Mouse (Mus musculus) heart, embryonic 13.5 days (tissue): ENCODE data around the gene Dmwd. TPM values are rescaled to one million over a fixed set of nuclear protein-coding genes. Genes with fewer than 3 reads are reported as not detected.

ENCODE experiments used
- ATAC-seq: fragments of 200-750 bp; cut with Nextera tagmentation; 2 replicates; pipeline ENCODE4 v1.8.0; 2017; ENCODE audit warnings: moderate TSS enrichment; ENCODE audit not compliant: insufficient number of reproducible peaks, low FRiP score, low TSS enrichment; ENCODE audit errors: extremely low read depth
- H3K27ac ChIP-seq: fragments of 300-500 bp; sonication (generic); replicated peaks from 2 replicates; pipeline ENCODE4 v1.5.1; 2015; ENCODE audit warnings: moderate library complexity, mild to moderate bottlenecking, inconsistent platforms
- H3K27me3 ChIP-seq: fragments of 300-500 bp; sonication (generic); replicated peaks from 2 replicates; pipeline ENCODE4 v1.6.1; 2015; ENCODE audit warnings: mild to moderate bottlenecking, inconsistent platforms
- H3K36me3 ChIP-seq: fragments of 300-500 bp; sonication (generic); 2 replicates; pipeline ENCODE4 v1.6.1; 2015; ENCODE audit warnings: mild to moderate bottlenecking, inconsistent platforms
- H3K4me1 ChIP-seq: fragments of 300-500 bp; sonication (generic); 2 replicates; pipeline ENCODE4 v1.6.1; 2015; ENCODE audit warnings: inconsistent platforms
- H3K4me2 ChIP-seq: fragments of 300-500 bp; sonication (generic); 2 replicates; pipeline ENCODE4 v1.6.1; 2015; ENCODE audit warnings: inconsistent platforms, mild to moderate bottlenecking, moderate library complexity
- H3K4me3 ChIP-seq: fragments of 300-500 bp; sonication (generic); 2 replicates; pipeline ENCODE4 v1.5.1; 2015; ENCODE audit warnings: moderate library complexity, mild to moderate bottlenecking, inconsistent platforms
- H3K9ac ChIP-seq: fragments of 300-500 bp; sonication (generic); 2 replicates; pipeline ENCODE4 v1.6.1; 2015; ENCODE audit warnings: inconsistent platforms, mild to moderate bottlenecking, moderate library complexity
- H3K9me3 ChIP-seq: fragments of 300-500 bp; sonication (generic); 2 replicates; pipeline ENCODE4 v1.6.1; 2016; ENCODE audit warnings: inconsistent platforms
- WGBS: fragments of 180-500 bp; shearing (Covaris S2); methylation state at CpG from one replicate; pipeline ENCODE4 v1.1.7; 2015; ENCODE audit warnings: mixed read lengths; 5-methylcytosine and 5-hydroxymethylcytosine counted together
- polyA plus RNA-seq: library from polyadenylated mRNA; unstranded; fragments of >200 nt; fragmentation: Nextera tagmentation; extraction: Ambion mirVana; gene quantifications from 2 replicates; pipeline ENCODE4 v1.2.1, GENCODE M21; 2015

Dmwd gene
- polyA plus RNA-seq, 1 experiment from 2014 or later = 11.3 TPM

GRCm38 (mm10) chr7:19094826-19095750, 19.1 kb downstream of the Dmwd start:
- under 1% methylated on average over 83 of the region's 87 CpGs for WGBS
- no peaks in the 10 kb centered on the region for H3K9me3 ChIP-seq
- H3K27me3 ChIP-seq = peaks cover 9% of the 10 kb centered on the region
- H3K9ac ChIP-seq = peak overlapping the region; percentile 97
- peak overlapping the region; percentile 86 for H3K4me3 ChIP-seq
- peak overlapping the region; percentile 99 for H3K27ac ChIP-seq
- no peak for ATAC-seq
- H3K4me1 ChIP-seq = peaks cover 48% of the 10 kb centered on the region
- H3K4me2 ChIP-seq = peak overlapping the region; percentile 92
- H3K36me3 ChIP-seq = peaks cover 36% of the 10 kb centered on the region

- peaks cover 3% of the 10 kb centered on the region for H3K27me3 ChIP-seq
- peak overlapping the region; percentile 97 for H3K9ac ChIP-seq
- ATAC-seq = no peak
- H3K4me1 ChIP-seq = peaks cover 48% of the 10 kb centered on the region
- peaks cover 30% of the 10 kb centered on the region for H3K36me3 ChIP-seq
- H3K27ac ChIP-seq = peak overlapping the region; percentile 99
- no peaks in the 10 kb centered on the region for H3K9me3 ChIP-seq
- WGBS = under 1% methylated on average over 19 of the region's 19 CpGs
- peak overlapping the region; percentile 92 for H3K4me2 ChIP-seq
- peak overlapping the region; percentile 86 for H3K4me3 ChIP-seq
Observed at GRCm38 (mm10) chr7:19095751-19096110, 19.7 kb downstream of the Dmwd start.

GRCm38 (mm10) chr7:19096421-19096976, 20.5 kb downstream of the Dmwd start:
- H3K4me3 ChIP-seq = peak overlapping the region; percentile 86
- peak overlapping the region; percentile 97 for H3K9ac ChIP-seq
- H3K4me1 ChIP-seq = peaks cover 44% of the 10 kb centered on the region
- peak overlapping the region; percentile 92 for H3K4me2 ChIP-seq
- peaks cover 22% of the 10 kb centered on the region for H3K36me3 ChIP-seq
- 55% methylated on average over 5 of the region's 5 CpGs for WGBS
- peak overlapping the region; percentile 99 for H3K27ac ChIP-seq
- H3K9me3 ChIP-seq = no peaks in the 10 kb centered on the region
- H3K27me3 ChIP-seq = no peaks in the 10 kb centered on the region
- ATAC-seq = no peak

- Histone ChIP-seq H3K27me3 (no peaks in the 10 kb centered on the region), H3K4me3 (no peak overlapping the region), H3K9me3 (peaks cover 4% of the 10 kb centered on the region; the same call in 1 of the 2 replicates), H3K36me3 (peaks cover 16% of the 10 kb centered on the region), H3K4me2 (0 out of 2 replicates have a peak overlapping the region, but pooled peaks have one; percentile 92), H3K9ac (peak overlapping the region; percentile 97), H3K27ac (no peak overlapping the region), H3K4me1 (peaks cover 37% of the 10 kb centered on the region)
- 31% methylated on average over 2 of the region's 2 CpGs for WGBS
- ATAC-seq = no peak
Observed at GRCm38 (mm10) chr7:19097217-19097616, 21.2 kb downstream of the Dmwd start.

GRCm38 (mm10) chr7:19097863-19098262, 21.8 kb downstream of the Dmwd start:
- H3K4me1 ChIP-seq = peaks cover 31% of the 10 kb centered on the region
- no peaks in the 10 kb centered on the region for H3K27me3 ChIP-seq
- no peak overlapping the region for H3K4me2 ChIP-seq
- H3K9me3 ChIP-seq = peaks cover 4% of the 10 kb centered on the region; the same call in 1 of the 2 replicates
- no peak overlapping the region for H3K4me3 ChIP-seq
- H3K27ac ChIP-seq = no peak overlapping the region
- no peak for ATAC-seq
- peak overlapping the region; percentile 97 for H3K9ac ChIP-seq
- H3K36me3 ChIP-seq = peaks cover 19% of the 10 kb centered on the region

GRCm38 (mm10) chr7:19098811-19099210, 22.8 kb downstream of the Dmwd start:
- Histone ChIP-seq H3K9me3 (peaks cover 4% of the 10 kb centered on the region; the same call in 1 of the 2 replicates), H3K4me1 (peaks cover 24% of the 10 kb centered on the region), H3K27me3 (no peaks in the 10 kb centered on the region), H3K9ac (no peak overlapping the region), H3K4me3 (no peak overlapping the region), H3K27ac (no peak overlapping the region), H3K4me2 (no peak overlapping the region), H3K36me3 (peaks cover 19% of the 10 kb centered on the region)
- no peak for ATAC-seq
- 66% methylated on average over 7 of the region's 7 CpGs for WGBS

- Histone ChIP-seq H3K4me1 (peaks cover 24% of the 10 kb centered on the region), H3K9me3 (peaks cover 4% of the 10 kb centered on the region; the same call in 1 of the 2 replicates), H3K4me2 (no peak overlapping the region), H3K36me3 (peaks cover 19% of the 10 kb centered on the region), H3K4me3 (no peak overlapping the region), H3K27ac (no peak overlapping the region), H3K9ac (no peak overlapping the region), H3K27me3 (no peaks in the 10 kb centered on the region)
- 67% methylated on average over 1 of the region's 1 CpGs for WGBS
- ATAC-seq = no peak
Observed at GRCm38 (mm10) chr7:19100290-19100689, 24.3 kb downstream of the Dmwd start.

- Histone ChIP-seq H3K27ac (no peak overlapping the region), H3K9me3 (peaks cover 4% of the 10 kb centered on the region; the same call in 1 of the 2 replicates), H3K4me3 (no peak overlapping the region), H3K27me3 (no peaks in the 10 kb centered on the region), H3K4me1 (peaks cover 10% of the 10 kb centered on the region), H3K36me3 (0 out of 2 replicates have a peak, but pooled peaks cover 4% of the 10 kb centered on the region), H3K4me2 (no peak overlapping the region), H3K9ac (no peak overlapping the region)
- no peak for ATAC-seq
Observed at GRCm38 (mm10) chr7:19103741-19104140, 27.7 kb downstream of the Dmwd start.

GRCm38 (mm10) chr7:19104486-19104885, 28.5 kb downstream of the Dmwd start:
- Histone ChIP-seq H3K27me3 (no peaks in the 10 kb centered on the region), H3K4me1 (peaks cover 10% of the 10 kb centered on the region), H3K9me3 (peaks cover 4% of the 10 kb centered on the region; the same call in 1 of the 2 replicates), H3K27ac (no peak overlapping the region), H3K9ac (no peak overlapping the region), H3K4me2 (no peak overlapping the region), H3K36me3 (0 out of 2 replicates have a peak, but pooled peaks cover 4% of the 10 kb centered on the region), H3K4me3 (no peak overlapping the region)
- 65% methylated on average over 2 of the region's 2 CpGs for WGBS
- no peak for ATAC-seq

GRCm38 (mm10) chr7:19107436-19107835, 31.4 kb downstream of the Dmwd start:
- H3K27me3 ChIP-seq = no peaks in the 10 kb centered on the region
- WGBS = 21% methylated on average over 3 of the region's 3 CpGs
- H3K27ac ChIP-seq = 0 out of 2 replicates have a peak overlapping the region, but pooled peaks have one; percentile 24
- H3K36me3 ChIP-seq = 0 out of 2 replicates have a peak, but pooled peaks cover under 1% of the 10 kb centered on the region
- no peak overlapping the region for H3K4me2 ChIP-seq
- H3K9me3 ChIP-seq = no peaks in the 10 kb centered on the region
- H3K4me3 ChIP-seq = no peak overlapping the region
- no peak for ATAC-seq
- 0 out of 2 replicates have a peak overlapping the region, but pooled peaks have one; percentile 47 for H3K9ac ChIP-seq
- peaks cover 10% of the 10 kb centered on the region for H3K4me1 ChIP-seq

- Histone ChIP-seq H3K9me3 (no peaks in the 10 kb centered on the region), H3K36me3 (no peaks in the 10 kb centered on the region), H3K27ac (no peak overlapping the region), H3K27me3 (no peaks in the 10 kb centered on the region), H3K9ac (no peak overlapping the region), H3K4me3 (no peak overlapping the region), H3K4me2 (no peak overlapping the region), H3K4me1 (peaks cover 10% of the 10 kb centered on the region)
- 79% methylated on average over 1 of the region's 1 CpGs for WGBS
- no peak for ATAC-seq
Observed at GRCm38 (mm10) chr7:19109565-19109964, 33.5 kb downstream of the Dmwd start.
